Mouse (Mus musculus) limb, embryonic 14.5 days (tissue): ENCODE data around the gene Fam210b. TPM values are rescaled to one million over a fixed set of nuclear protein-coding genes. Genes with fewer than 3 reads are reported as not detected.
A peak's percentile ranks its signal among the peaks of the same experiment; 100 is the strongest.

Experiments used
- ATAC-seq: fragments of 200-750 bp; cut with Nextera tagmentation; 2 replicates; pipeline ENCODE4 v1.8.0; 2017; ENCODE audit warnings: low read depth, moderate number of reproducible peaks, moderate TSS enrichment; ENCODE audit not compliant: low FRiP score
- DNase-seq: peaks from one replicate; pipeline ENCODE4 v3.0.0-alpha.2; 2015; ENCODE audit warnings: low spot score
- H3K27ac ChIP-seq: fragments of 300-500 bp; sonication (generic); replicated peaks from 2 replicates; pipeline ENCODE4 v1.5.1; 2014; ENCODE audit warnings: low read depth, mild to moderate bottlenecking, low read length, moderate library complexity, mixed read lengths
- H3K27me3 ChIP-seq: fragments of 300-500 bp; sonication (generic); 2 replicates; pipeline ENCODE4 v1.6.1; 2014; ENCODE audit warnings: low read length, mixed read lengths; ENCODE audit not compliant: control insufficient read depth, insufficient read depth
- H3K36me3 ChIP-seq: fragments of 300-500 bp; sonication (generic); 2 replicates; pipeline ENCODE4 v1.6.1; 2014; ENCODE audit warnings: mild to moderate bottlenecking, low read length, moderate library complexity, mixed read lengths; ENCODE audit not compliant: control insufficient read depth, insufficient read depth
- H3K4me1 ChIP-seq: fragments of 300-500 bp; sonication (generic); 2 replicates; pipeline ENCODE4 v1.6.1; 2014; ENCODE audit warnings: antibody characterized with exemption, low read length, mixed read lengths; ENCODE audit not compliant: control insufficient read depth, insufficient read depth
- H3K4me2 ChIP-seq: fragments of 300-500 bp; sonication (generic); replicated peaks from 2 replicates; pipeline ENCODE4 v1.6.1; 2014; ENCODE audit warnings: low read depth, mild to moderate bottlenecking, low read length, moderate library complexity; ENCODE audit not compliant: severe bottlenecking
- H3K4me3 ChIP-seq: fragments of 300-500 bp; sonication (generic); replicated peaks from 2 replicates; pipeline ENCODE4 v1.5.1; 2014; ENCODE audit warnings: low read length
- H3K9ac ChIP-seq: fragments of 300-500 bp; sonication (generic); 2 replicates; pipeline ENCODE4 v1.6.1; 2014; ENCODE audit warnings: mild to moderate bottlenecking, low read depth, low read length, moderate library complexity; ENCODE audit not compliant: severe bottlenecking
- H3K9me3 ChIP-seq: fragments of 300-500 bp; sonication (generic); 2 replicates; pipeline ENCODE4 v1.6.1; 2016; ENCODE audit warnings: low read length; ENCODE audit not compliant: control insufficient read depth
- POLR2A ChIP-seq: fragments of 200-500 bp; IDR thresholded peaks from 2 replicates; pipeline ENCODE4 v1.8.0; 2012; ENCODE audit warnings: inconsistent platforms, mild to moderate bottlenecking, moderate library complexity, borderline replicate concordance; ENCODE audit not compliant: insufficient read depth, insufficient read length; ENCODE audit errors: extremely low read depth
- WGBS: fragments of 180-500 bp; shearing (Covaris S2); extraction: QIAGEN DNeasy Blood & Tissue Kit; methylation state at CpG from one replicate; pipeline ENCODE4 v1.1.7; 2014; 5-methylcytosine and 5-hydroxymethylcytosine counted together
- polyA plus RNA-seq, 2 experiments: library from polyadenylated mRNA; depleted of rRNA in 1 of 2; stranded (reverse) in 1 of 2; unstranded in 1 of 2; fragments of >200 nt; fragmentation: Nextera tagmentation in 1 of 2; extraction: Ambion mirVana in 1 of 2; gene quantifications; 2 replicates each; pipeline versions ENCODE4 v1.2.1 to v1.2.3; 2012 to 2014

Fam210b gene
- polyA plus RNA-seq, 2 experiments = 9.8 to 14.6 TPM

GRCm38 (mm10) chr2:172371258-172371657 is 25.9 kb downstream of the Fam210b start:
- no peak for TF ChIP-seq POLR2A
- Histone ChIP-seq H3K9ac (peak overlapping the region; percentile 86), H3K36me3 (peaks cover 56% of the 10 kb centered on the region), H3K4me2 (peak overlapping the region; percentile 71), H3K9me3 (no peaks in the 10 kb centered on the region), H3K4me1 (peaks cover 25% of the 10 kb centered on the region), H3K4me3 (peak overlapping the region; percentile 78), H3K27me3 (no peaks in the 10 kb centered on the region), H3K27ac (peak overlapping the region; percentile 29; the same call in 1 of the 2 replicates)
- ATAC-seq = no peak
- no peak for DNase-seq
- 0% methylated on average over 11 of the region's 11 CpGs for WGBS

GRCm38 (mm10) chr2:172376551-172376950 is 31.2 kb downstream of the Fam210b start:
- WGBS = 90% methylated on average over 4 of the region's 4 CpGs

GRCm38 (mm10) chr2:172376999-172377515 is 31.7 kb downstream of the Fam210b start:
- ATAC-seq (no peak), DNase-seq (no peak)
- Histone ChIP-seq H3K27me3 (no peaks in the 10 kb centered on the region), H3K27ac (no peak overlapping the region), H3K4me2 (no peak overlapping the region), H3K4me1 (peaks cover 1% of the 10 kb centered on the region), H3K4me3 (no peak overlapping the region), H3K36me3 (peaks cover 93% of the 10 kb centered on the region), H3K9ac (no peak overlapping the region), H3K9me3 (no peaks in the 10 kb centered on the region)
- no peak for TF ChIP-seq POLR2A
- WGBS = 60% methylated on average over 5 of the region's 5 CpGs

More at GRCm38 (mm10) chr2:172376551-172376950, 31.2 kb downstream of the Fam210b start:
- DNase-seq (no peak), ATAC-seq (no peak)
- H3K36me3 ChIP-seq = peaks cover 88% of the 10 kb centered on the region
- H3K9ac ChIP-seq = no peak overlapping the region
- no peak overlapping the region for H3K4me2 ChIP-seq
- no peaks in the 10 kb centered on the region for H3K27me3 ChIP-seq
- H3K27ac ChIP-seq = no peak overlapping the region
- TF ChIP-seq POLR2A = no peak
- H3K9me3 ChIP-seq = no peaks in the 10 kb centered on the region
- H3K4me1 ChIP-seq = peaks cover 6% of the 10 kb centered on the region
- H3K4me3 ChIP-seq = no peak overlapping the region

GRCm38 (mm10) chr2:172378332-172378731 is 33.0 kb downstream of the Fam210b start:
- Histone ChIP-seq H3K27ac (no peak overlapping the region), H3K27me3 (no peaks in the 10 kb centered on the region)

GRCm38 (mm10) chr2:172380513-172380912 is 35.1 kb downstream of the Fam210b start:
- Histone ChIP-seq H3K9ac (no peak overlapping the region), H3K9me3 (no peaks in the 10 kb centered on the region), H3K27me3 (no peaks in the 10 kb centered on the region), H3K4me3 (no peak overlapping the region), H3K4me2 (no peak overlapping the region), H3K27ac (no peak overlapping the region), H3K4me1 (no peaks in the 10 kb centered on the region), H3K36me3 (peaks cover 72% of the 10 kb centered on the region)
- no peak for DNase-seq
- no peak for TF ChIP-seq POLR2A
- WGBS = 96% methylated on average over 17 of the region's 17 CpGs
- no peak for ATAC-seq

More at GRCm38 (mm10) chr2:172378332-172378731, 33.0 kb downstream of the Fam210b start:
- 76% methylated on average over 7 of the region's 7 CpGs for WGBS
- Histone ChIP-seq H3K4me3 (no peak overlapping the region), H3K9me3 (no peaks in the 10 kb centered on the region), H3K4me1 (no peaks in the 10 kb centered on the region), H3K4me2 (no peak overlapping the region), H3K9ac (no peak overlapping the region), H3K36me3 (peaks cover 91% of the 10 kb centered on the region)
- no peak for TF ChIP-seq POLR2A
- no peak for DNase-seq
- ATAC-seq = no peak
